Mouse (Mus musculus) megakaryocyte, embryonic 14.5 days (primary cell): ENCODE data around the gene Nrxn1.

Experiments
- FLI1 ChIP-seq: IDR thresholded peaks from 2 replicates; pipeline ENCODE4 v1.6.1; 2012; ENCODE audit warnings: low read length, inconsistent platforms, mixed read lengths
- GATA1 ChIP-seq: IDR thresholded peaks from 3 replicates; pipeline ENCODE4 v1.6.1; 2012; ENCODE audit warnings: mixed read lengths, low read length, inconsistent platforms, borderline replicate concordance

GRCm38 (mm10) chr17:90912341-90912740 lies 180.5 kb downstream of the Nrxn1 start:
- TF ChIP-seq GATA1 (no peak), FLI1 (no peak)
